30 mouse cellular contexts compared by ENCODE assay signal in the genomic region with DNA sequence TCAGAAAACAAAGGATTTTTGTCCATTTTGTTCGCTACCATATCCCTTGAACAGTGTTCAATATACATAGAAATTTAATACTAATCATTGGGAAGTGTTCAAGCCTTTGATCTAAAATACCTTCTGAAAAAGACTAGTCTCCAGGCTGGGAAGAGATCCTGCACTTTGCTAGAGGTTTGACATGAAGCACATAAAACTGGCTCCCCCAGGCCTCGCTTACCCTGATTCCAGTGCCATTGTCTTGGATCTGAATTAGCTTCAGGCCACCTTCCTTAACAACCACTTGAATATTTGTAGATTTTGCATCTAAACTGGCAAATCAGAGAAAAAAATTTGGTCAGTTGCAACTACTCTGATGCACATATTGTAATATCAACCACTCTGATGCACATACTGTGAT. TPM values are rescaled to one million over a fixed set of nuclear protein-coding genes. Genes with fewer than 3 reads are reported as not detected.
"Had no signal": no experiment of that assay in that cellular context is flagged by ENCODE, and none has a peak within 500 bp of the region (broad histone marks: within the 10 kb centered on the region; RNA-seq: fewer than 3 reads in every experiment).

No protein-coding gene starts in this region.

- H3K4me3 ChIP-seq: embryonic facial prominence, embryonic 10.5 days; embryonic facial prominence, embryonic 12.5 days; embryonic facial prominence, embryonic 13.5 days; embryonic facial prominence, embryonic 15.5 days; erythroblast, embryonic 14.5 days; forebrain, embryonic 10.5 days; forebrain, embryonic 12.5 days; forebrain, embryonic 13.5 days; forebrain, embryonic 15.5 days; gastrocnemius, adult 2 months; heart, adult 2 months had no signal

- H3K27me3 ChIP-seq: embryonic facial prominence, embryonic 12.5 days; embryonic facial prominence, embryonic 13.5 days; embryonic facial prominence, embryonic 15.5 days; forebrain, embryonic 12.5 days; forebrain, embryonic 13.5 days; forebrain, embryonic 15.5 days had no signal

- ATAC-seq: forebrain, embryonic 13.5 days; forebrain, embryonic 14.5 days; forebrain, embryonic 15.5 days; forebrain, embryonic 16.5 days; forebrain, postnatal 0 days had no signal

- H3K4me2 ChIP-seq: embryonic facial prominence, embryonic 12.5 days; embryonic facial prominence, embryonic 13.5 days; embryonic facial prominence, embryonic 15.5 days; forebrain, embryonic 12.5 days; forebrain, embryonic 13.5 days; forebrain, embryonic 15.5 days had no signal

- H3K9ac ChIP-seq: embryonic facial prominence, embryonic 12.5 days; embryonic facial prominence, embryonic 13.5 days; embryonic facial prominence, embryonic 15.5 days; forebrain, embryonic 12.5 days; forebrain, embryonic 13.5 days; forebrain, embryonic 15.5 days; forebrain, postnatal 0 days had no signal

- H3K27ac ChIP-seq: embryonic facial prominence, embryonic 10.5 days; embryonic facial prominence, embryonic 12.5 days; embryonic facial prominence, embryonic 13.5 days; embryonic facial prominence, embryonic 15.5 days; forebrain, embryonic 10.5 days; forebrain, embryonic 12.5 days; forebrain, embryonic 13.5 days; forebrain, embryonic 15.5 days; gastrocnemius, adult 2 months; heart, adult 2 months had no signal

- H3K9me3 ChIP-seq: embryonic facial prominence, embryonic 10.5 days; embryonic facial prominence, embryonic 12.5 days; embryonic facial prominence, embryonic 13.5 days; embryonic facial prominence, embryonic 15.5 days; forebrain, embryonic 10.5 days; forebrain, embryonic 12.5 days; forebrain, embryonic 13.5 days; forebrain, embryonic 15.5 days had no signal

- DNase-seq: cerebellum, adult 2 months; cerebellum, adult 8-10 months; cerebellum, adult 9-10 months; cerebellum, adult 9-11 months; cerebellum, postnatal 10 days; cerebellum, postnatal 14 days; cerebellum, postnatal 25 days; cerebellum, postnatal 36 days; embryo, embryonic 11 days; forebrain, postnatal 0 days; gastrocnemius, adult 2 months; gastrocnemius, postnatal 10 days; gastrocnemius, postnatal 14 days; gastrocnemius, postnatal 25 days; gastrocnemius, postnatal 36 days; heart, adult 18-20 months; heart, adult 2 months had no signal

RNA-seq across cellular contexts. Expression of a gene that starts 43.5 kb away (rescaled TPM):
- total RNA-seq: common myeloid progenitor, adult 5-6 weeks; gastrocnemius, adult 2 months; gastrocnemius, postnatal 36 days; granulocyte monocyte progenitor cell, adult 5-6 weeks; heart, adult 18-20 months; heart, adult 2 months had no signal
- polyA plus RNA-seq: erythroblast, embryonic 14.5 days had no signal
